Mouse (Mus musculus): ENCODE measurements around the gene Gstt3.
A peak's percentile ranks its signal among the peaks of the same experiment; 100 is the strongest.
"Not testable (repeated sequence)": the region's sequence is repeated elsewhere in the genome, so short reads cannot be mapped to it uniquely, and the experiment has no call there.

Gstt3 gene

GRCm38 (mm10) chr10:75779206-75780174 lies 1.7 kb downstream of the Gstt3 start:
- DNase-seq (ENCODE audit: low read depth, low spot score), result no peak

- DNase-seq (ENCODE audit: low read depth, low spot score), result no peak
Observed at GRCm38 (mm10) chr10:75777885-75778284, 3.3 kb downstream of the Gstt3 start.

- DNase-seq (ENCODE audit: low read depth, low spot score), result no peak
Observed at GRCm38 (mm10) chr10:75776562-75776961, 4.7 kb downstream of the Gstt3 start.

GRCm38 (mm10) chr10:75774587-75774986 lies 6.6 kb downstream of the Gstt3 start:
- DNase-seq (ENCODE audit: low read depth, low spot score), result no peak

- no peak for DNase-seq (ENCODE audit: low read depth, low spot score)
Observed at GRCm38 (mm10) chr10:75774102-75774501, 7.1 kb downstream of the Gstt3 start.

- peak; percentile 84 for DNase-seq (ENCODE audit: low read depth, low spot score)
Observed at GRCm38 (mm10) chr10:75772795-75773664, 8.2 kb downstream of the Gstt3 start, which contains the start of gene Ddt. Gene Ddt, minus strand, starts transcription at chr10:75773414.

GRCm38 (mm10) chr10:75767756-75768155 lies 13.5 kb downstream of the Gstt3 start:
- DNase-seq (ENCODE audit: low read depth, low spot score), result not testable (repeated sequence)

GRCm38 (mm10) chr10:75766856-75767255 lies 14.4 kb downstream of the Gstt3 start:
- no peak for DNase-seq (ENCODE audit: low read depth, low spot score)

GRCm38 (mm10) chr10:75764519-75765473 lies 16.4 kb downstream of the Gstt3 start:
- DNase-seq (ENCODE audit: low read depth, low spot score), result no peak

- DNase-seq (ENCODE audit: low read depth, low spot score), result peak; percentile 97
Observed at GRCm38 (mm10) chr10:75763682-75764518, 17.3 kb downstream of the Gstt3 start, which contains the start of gene Cabin1. Gene Cabin1, minus strand, starts transcription at chr10:75764341.

GRCm38 (mm10) chr10:75762413-75762812 lies 18.8 kb downstream of the Gstt3 start:
- DNase-seq (ENCODE audit: low read depth, low spot score), result no peak

- no peak for DNase-seq (ENCODE audit: low read depth, low spot score)
Observed at GRCm38 (mm10) chr10:75760311-75760710, 20.9 kb downstream of the Gstt3 start.

- no peak for DNase-seq (ENCODE audit: low read depth, low spot score)
Observed at GRCm38 (mm10) chr10:75756719-75757118, 24.5 kb downstream of the Gstt3 start.

GRCm38 (mm10) chr10:75744017-75744416 lies 37.2 kb downstream of the Gstt3 start:
- DNase-seq (ENCODE audit: low read depth, low spot score), result no peak

GRCm38 (mm10) chr10:75743369-75743768 lies 37.8 kb downstream of the Gstt3 start:
- DNase-seq (ENCODE audit: low read depth, low spot score), result no peak

GRCm38 (mm10) chr10:75740866-75741265 lies 40.3 kb downstream of the Gstt3 start:
- DNase-seq (ENCODE audit: low read depth, low spot score), result no peak

GRCm38 (mm10) chr10:75725449-75725848 lies 55.8 kb downstream of the Gstt3 start:
- DNase-seq (ENCODE audit: low read depth, low spot score), result no peak

Measured in WW6 (cell line).